Mouse (Mus musculus): ENCODE measurements around the gene Numbl.

GRCm38 (mm10) chr7:27325697-27326096 is 67.5 kb downstream of the Numbl start:
- TF ChIP-seq CTCF (IDR thresholded peaks at IDR 0.05; ENCODE audit: extremely low read depth, insufficient read depth, low read length) (no peak), POLR2A (IDR thresholded peaks at IDR 0.05; ENCODE audit: extremely low read depth, insufficient read depth, low read length) (no peak)
